Mouse (Mus musculus) C2C12 (cell line): Measurements from ENCODE around the gene Vps13d. TPM values are rescaled to one million over a fixed set of nuclear protein-coding genes. Genes with fewer than 3 reads are reported as not detected.

Experiments
- H3K27me3 ChIP-seq: one replicate; pipeline ENCODE4 v1.6.1; 2011; ENCODE audit not compliant: control insufficient read depth, insufficient read depth, insufficient read length
- H3K36me3 ChIP-seq: one replicate; pipeline ENCODE4 v1.6.1; 2011; ENCODE audit not compliant: control insufficient read depth, insufficient read depth
- H3K4me3 ChIP-seq: one replicate; pipeline ENCODE4 v1.5.1; 2011; ENCODE audit warnings: mild to moderate bottlenecking, control low read depth; ENCODE audit not compliant: poor library complexity, insufficient read depth, severe bottlenecking
- H3K79me2 ChIP-seq: one replicate; pipeline ENCODE4 v1.6.1; 2011; ENCODE audit not compliant: control insufficient read depth, insufficient read depth
- H3K79me3 ChIP-seq: one replicate; pipeline ENCODE4 v1.6.1; 2011; ENCODE audit warnings: low read depth, control low read depth
- H3ac ChIP-seq: one replicate; pipeline ENCODE3; 2011; ENCODE audit warnings: low read depth; ENCODE audit not compliant: control insufficient read depth, insufficient read length
- CEBPB ChIP-seq: IDR thresholded peaks from one replicate; pipeline ENCODE4 v1.6.1; 2011; ENCODE audit warnings: low read depth, mild to moderate bottlenecking, control low read depth, moderate library complexity
- CTCF ChIP-seq: IDR thresholded peaks from one replicate; pipeline ENCODE4 v1.5.1; 2011; ENCODE audit not compliant: control insufficient read depth, insufficient read depth, insufficient read length
- FOSL1 ChIP-seq: IDR thresholded peaks from one replicate; pipeline ENCODE4 v1.8.0; 2011; ENCODE audit warnings: mild to moderate bottlenecking, low read length; ENCODE audit not compliant: poor library complexity, insufficient read depth, severe bottlenecking
- MAX ChIP-seq: IDR thresholded peaks from one replicate; pipeline ENCODE4 v1.6.1; 2011; ENCODE audit warnings: mild to moderate bottlenecking, control low read depth
- MYOD1 ChIP-seq: IDR thresholded peaks from one replicate; pipeline ENCODE4 v1.6.1; 2011; ENCODE audit warnings: low read depth; ENCODE audit not compliant: control insufficient read depth, insufficient read length
- MYOG ChIP-seq: IDR thresholded peaks from one replicate; pipeline ENCODE4 v1.6.1; 2011; ENCODE audit not compliant: control insufficient read depth, insufficient read length; ENCODE audit errors: extremely low read depth
- USF1 ChIP-seq: IDR thresholded peaks from one replicate; pipeline ENCODE4 v1.6.1; 2011; ENCODE audit warnings: low read depth, mild to moderate bottlenecking, control low read depth, moderate library complexity
- polyA plus RNA-seq: library from polyadenylated mRNA; unstranded; fragments of >200 nt; fragmentation: generic; extraction: Trizol; gene quantifications from one replicate; pipeline ENCODE4 v1.2.1, GENCODE M21; 2012; ENCODE audit warnings: missing spikeins

The Vps13d gene
- polyA plus RNA-seq, 1 experiment: 6.0 TPM

GRCm38 (mm10) chr4:144934501-144934900 lies 260.3 kb downstream of the Vps13d start:
- H3K4me3 ChIP-seq: no peak overlapping the region
- no peak for TF ChIP-seq MAX
- TF ChIP-seq MYOD1: no peak
- TF ChIP-seq CTCF: no peak
- TF ChIP-seq USF1: no peak
- TF ChIP-seq FOSL1: no peak
- no peak for TF ChIP-seq MYOG
- TF ChIP-seq CEBPB: no peak

GRCm38 (mm10) chr4:144931167-144931566 lies 263.6 kb downstream of the Vps13d start:
- no peaks in the 10 kb centered on the region for H3K36me3 ChIP-seq
- no peaks in the 10 kb centered on the region for H3K79me2 ChIP-seq
- H3K27me3 ChIP-seq: no peaks in the 10 kb centered on the region
- H3ac ChIP-seq: no peak overlapping the region
- no peaks in the 10 kb centered on the region for H3K79me3 ChIP-seq
- no peak overlapping the region for H3K4me3 ChIP-seq
- TF ChIP-seq MAX (no peak), MYOG (no peak), FOSL1 (no peak), CTCF (no peak), USF1 (no peak), CEBPB (no peak), MYOD1 (no peak)

More at GRCm38 (mm10) chr4:144934501-144934900, 260.3 kb downstream of the Vps13d start:
- Histone ChIP-seq H3K27me3 (no peaks in the 10 kb centered on the region), H3K36me3 (no peaks in the 10 kb centered on the region), H3K79me3 (no peaks in the 10 kb centered on the region), H3K79me2 (no peaks in the 10 kb centered on the region), H3ac (no peak overlapping the region)

GRCm38 (mm10) chr4:144930366-144930765 lies 264.4 kb downstream of the Vps13d start:
- Histone ChIP-seq H3ac (no peak overlapping the region), H3K79me3 (no peaks in the 10 kb centered on the region), H3K27me3 (no peaks in the 10 kb centered on the region), H3K79me2 (no peaks in the 10 kb centered on the region), H3K4me3 (no peak overlapping the region), H3K36me3 (no peaks in the 10 kb centered on the region)
- TF ChIP-seq CTCF (no peak), FOSL1 (no peak), MYOD1 (no peak), MAX (no peak), CEBPB (no peak), MYOG (no peak), USF1 (no peak)

DNA sequence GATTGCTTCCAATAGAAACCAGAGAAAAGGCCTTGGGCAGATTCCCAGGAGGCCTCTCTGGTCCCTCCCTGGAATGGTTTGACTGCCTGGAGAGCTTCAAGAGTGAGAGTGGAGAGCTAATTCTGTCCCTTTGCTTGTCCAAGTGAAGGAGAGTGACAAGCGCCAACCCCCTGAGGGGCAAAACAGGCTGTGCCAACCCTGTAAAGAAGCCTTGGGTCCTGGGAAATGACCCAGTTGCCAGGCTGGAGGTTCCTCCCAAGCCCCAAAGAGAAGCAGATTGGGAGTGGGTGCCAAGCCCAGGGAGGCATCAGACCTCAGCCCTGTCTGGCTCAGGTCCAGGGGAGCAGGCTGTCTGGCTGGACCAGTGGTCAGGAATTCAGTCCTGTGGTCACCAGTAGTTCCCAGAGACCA lies 265.0 kb downstream of the Vps13d start:
- no peak for TF ChIP-seq CTCF
- no peak for TF ChIP-seq USF1
- H3K27me3 ChIP-seq: no peaks in the 10 kb centered on the region
- H3K79me3 ChIP-seq: no peaks in the 10 kb centered on the region
- no peaks in the 10 kb centered on the region for H3K36me3 ChIP-seq
- no peaks in the 10 kb centered on the region for H3K79me2 ChIP-seq
- H3ac ChIP-seq: no peak overlapping the region
- no peak overlapping the region for H3K4me3 ChIP-seq

GRCm38 (mm10) chr4:144928693-144929436 lies 265.9 kb downstream of the Vps13d start:
- Histone ChIP-seq H3K79me3 (no peaks in the 10 kb centered on the region), H3K4me3 (no peak overlapping the region), H3K36me3 (no peaks in the 10 kb centered on the region), H3K79me2 (no peaks in the 10 kb centered on the region), H3ac (no peak overlapping the region), H3K27me3 (no peaks in the 10 kb centered on the region)
- no peak for TF ChIP-seq FOSL1
- peak; percentile 56 for TF ChIP-seq USF1

Other genes starting within 250 kb of the Vps13d start
- 7.7 TPM for gene Tnfrsf1b, start 51.9 kb upstream of the Vps13d start, polyA plus RNA-seq
- not detected for gene Tnfrsf8, start 120.2 kb upstream of the Vps13d start, polyA plus RNA-seq